Mouse (Mus musculus) stomach, embryonic 16.5 days (tissue): Measurements from ENCODE around the gene Plcb2. TPM values are rescaled to one million over a fixed set of nuclear protein-coding genes. Genes with fewer than 3 reads are reported as not detected.

ENCODE experiments used
- ATAC-seq: fragments of 200-750 bp; cut with Nextera tagmentation; 2 replicates; pipeline ENCODE4 v1.8.0; 2017; ENCODE audit warnings: moderate number of reproducible peaks, moderate TSS enrichment; ENCODE audit not compliant: insufficient read depth, low FRiP score
- H3K27ac ChIP-seq: fragments of 300-500 bp; sonication (generic); 2 replicates; pipeline ENCODE4 v1.5.1; 2014; ENCODE audit warnings: low read length
- H3K27me3 ChIP-seq: fragments of 300-500 bp; sonication (generic); 2 replicates; pipeline ENCODE4 v1.6.1; 2014; ENCODE audit warnings: low read length, control low read depth, mixed read lengths; ENCODE audit not compliant: control insufficient read depth, insufficient read depth
- H3K36me3 ChIP-seq: fragments of 300-500 bp; sonication (generic); 2 replicates; pipeline ENCODE4 v1.6.1; 2014; ENCODE audit warnings: low read length; ENCODE audit not compliant: control insufficient read depth, insufficient read depth
- H3K4me1 ChIP-seq: fragments of 300-500 bp; sonication (generic); 2 replicates; pipeline ENCODE4 v1.6.1; 2014; ENCODE audit warnings: low read length, control low read depth, mixed read lengths; ENCODE audit not compliant: control insufficient read depth, insufficient read depth
- H3K4me2 ChIP-seq: fragments of 300-500 bp; sonication (generic); 2 replicates; pipeline ENCODE4 v1.6.1; 2014; ENCODE audit warnings: low read depth, low read length, mixed read lengths
- H3K4me3 ChIP-seq: fragments of 300-500 bp; sonication (generic); replicated peaks from 2 replicates; pipeline ENCODE4 v1.5.1; 2014; ENCODE audit warnings: mild to moderate bottlenecking, low read length
- H3K9ac ChIP-seq: fragments of 300-500 bp; sonication (generic); 2 replicates; pipeline ENCODE4 v1.6.1; 2014; ENCODE audit warnings: low read length
- H3K9me3 ChIP-seq: fragments of 300-500 bp; sonication (generic); replicated peaks from 2 replicates; pipeline ENCODE4 v1.6.1; 2016; ENCODE audit warnings: low read length, control low read depth; ENCODE audit not compliant: control insufficient read depth
- WGBS: fragments of 180-500 bp; shearing (Covaris S2); extraction: QIAGEN DNeasy Blood & Tissue Kit; methylation state at CpG from one replicate; pipeline ENCODE4 v1.1.7; 2014; 5-methylcytosine and 5-hydroxymethylcytosine counted together
- polyA plus RNA-seq: library from polyadenylated mRNA; unstranded; fragments of >200 nt; fragmentation: Nextera tagmentation; extraction: Ambion mirVana; gene quantifications from 2 replicates; pipeline ENCODE4 v1.2.1, GENCODE M21; 2015

The Plcb2 gene
- polyA plus RNA-seq, 1 experiment from 2014 or later: 1.4 TPM

- H3K9me3 ChIP-seq: no peaks in the 10 kb centered on the region
- no peak for ATAC-seq
- H3K4me2 ChIP-seq: no peak overlapping the region
- no peaks in the 10 kb centered on the region for H3K27me3 ChIP-seq
- H3K4me3 ChIP-seq: no peak overlapping the region
- H3K9ac ChIP-seq: no peak overlapping the region
- H3K36me3 ChIP-seq: no peaks in the 10 kb centered on the region
- WGBS: 81% methylated on average over 6 of the region's 6 CpGs
- peaks cover 22% of the 10 kb centered on the region for H3K4me1 ChIP-seq
- no peak overlapping the region for H3K27ac ChIP-seq
These were observed 27.2 kb upstream of the Plcb2 start for GRCm38 (mm10) chr2:118755407-118755806.

GRCm38 (mm10) chr2:118754143-118754542, 25.9 kb upstream of the Plcb2 start:
- Histone ChIP-seq H3K27ac (no peak overlapping the region), H3K27me3 (no peaks in the 10 kb centered on the region), H3K4me3 (no peak overlapping the region), H3K36me3 (no peaks in the 10 kb centered on the region), H3K9me3 (no peaks in the 10 kb centered on the region), H3K4me1 (peaks cover 27% of the 10 kb centered on the region), H3K4me2 (no peak overlapping the region), H3K9ac (no peak overlapping the region)
- 83% methylated on average over 5 of the region's 5 CpGs for WGBS
- ATAC-seq: no peak

- Histone ChIP-seq H3K9me3 (no peaks in the 10 kb centered on the region), H3K4me1 (peaks cover 25% of the 10 kb centered on the region), H3K9ac (peak overlapping the region; percentile 49; the same call in 1 of the 2 replicates), H3K4me3 (no peak overlapping the region), H3K27ac (peak overlapping the region; percentile 88), H3K36me3 (no peaks in the 10 kb centered on the region), H3K27me3 (no peaks in the 10 kb centered on the region), H3K4me2 (no peak overlapping the region)
- 67% methylated on average over 4 of the region's 4 CpGs for WGBS
- no peak for ATAC-seq
These were observed 24.5 kb upstream of the Plcb2 start for GRCm38 (mm10) chr2:118752792-118753108.

GRCm38 (mm10) chr2:118751896-118752791, 23.9 kb upstream of the Plcb2 start:
- H3K4me1 ChIP-seq: peaks cover 31% of the 10 kb centered on the region
- no peak overlapping the region for H3K4me3 ChIP-seq
- no peaks in the 10 kb centered on the region for H3K27me3 ChIP-seq
- H3K9ac ChIP-seq: peak overlapping the region; percentile 49
- H3K27ac ChIP-seq: peak overlapping the region; percentile 88
- H3K4me2 ChIP-seq: no peak overlapping the region
- no peaks in the 10 kb centered on the region for H3K9me3 ChIP-seq
- 51% methylated on average over 16 of the region's 16 CpGs for WGBS
- ATAC-seq: peak; percentile 45; the same call in 1 of the 2 replicates
- no peaks in the 10 kb centered on the region for H3K36me3 ChIP-seq

- Histone ChIP-seq H3K36me3 (no peaks in the 10 kb centered on the region), H3K27ac (peak overlapping the region; percentile 62; the same call in 1 of the 2 replicates), H3K9ac (no peak overlapping the region; the same call in 1 of the 2 replicates), H3K4me3 (no peak overlapping the region), H3K9me3 (no peaks in the 10 kb centered on the region), H3K4me2 (no peak overlapping the region), H3K27me3 (no peaks in the 10 kb centered on the region), H3K4me1 (peaks cover 33% of the 10 kb centered on the region)
- 76% methylated on average over 8 of the region's 8 CpGs for WGBS
- no peak for ATAC-seq
These were observed 22.2 kb upstream of the Plcb2 start for GRCm38 (mm10) chr2:118750476-118750875.

GRCm38 (mm10) chr2:118749341-118749884, 21.2 kb upstream of the Plcb2 start:
- Histone ChIP-seq H3K9me3 (no peaks in the 10 kb centered on the region), H3K27me3 (0 out of 2 replicates have a peak, but pooled peaks cover 3% of the 10 kb centered on the region), H3K4me2 (peak overlapping the region; percentile 1; the same call in 1 of the 2 replicates), H3K36me3 (no peaks in the 10 kb centered on the region), H3K27ac (peak overlapping the region; percentile 62; the same call in 1 of the 2 replicates), H3K9ac (no peak overlapping the region), H3K4me3 (no peak overlapping the region), H3K4me1 (peaks cover 36% of the 10 kb centered on the region)
- peak; percentile 18; the same call in 1 of the 2 replicates for ATAC-seq
- WGBS: 53% methylated on average over 10 of the region's 10 CpGs

GRCm38 (mm10) chr2:118747301-118747960, 19.2 kb upstream of the Plcb2 start:
- Histone ChIP-seq H3K4me1 (peaks cover 33% of the 10 kb centered on the region), H3K36me3 (no peaks in the 10 kb centered on the region), H3K4me3 (peak overlapping the region; percentile 88), H3K4me2 (peak overlapping the region; percentile 95), H3K27ac (peak overlapping the region; percentile 11; the same call in 1 of the 2 replicates), H3K9me3 (no peaks in the 10 kb centered on the region), H3K27me3 (0 out of 2 replicates have a peak, but pooled peaks cover 6% of the 10 kb centered on the region), H3K9ac (no peak overlapping the region; the same call in 1 of the 2 replicates)
- no peak for ATAC-seq
- WGBS: 32% methylated on average over 10 of the region's 10 CpGs

GRCm38 (mm10) chr2:118745915-118746901, 18.0 kb upstream of the Plcb2 start:
- WGBS: under 1% methylated on average over 107 of the region's 113 CpGs
- no peaks in the 10 kb centered on the region for H3K36me3 ChIP-seq
- H3K4me1 ChIP-seq: peaks cover 22% of the 10 kb centered on the region; the same call in 1 of the 2 replicates
- peak overlapping the region; percentile 95 for H3K4me2 ChIP-seq
- no peaks in the 10 kb centered on the region for H3K9me3 ChIP-seq
- peak; percentile 21; the same call in 1 of the 2 replicates for ATAC-seq
- peaks cover 6% of the 10 kb centered on the region; the same call in 1 of the 2 replicates for H3K27me3 ChIP-seq
- H3K27ac ChIP-seq: peak overlapping the region; percentile 27
- H3K9ac ChIP-seq: peak overlapping the region; percentile 92
- peak overlapping the region; percentile 88 for H3K4me3 ChIP-seq
